In genomic region chr13:93388594-93389241, GRCm38 (mm10) we compare ENCODE assay signal across 11 mouse cellular contexts.
DNase-seq lines count a peak whose midpoint lies in the region; ATAC-seq and TF ChIP-seq lines count a peak whose summit lies in the region.
"Had no signal": no experiment of that assay in that cellular context is flagged by ENCODE, and none has a peak within 500 bp of the region (broad histone marks: within the 10 kb centered on the region; RNA-seq: fewer than 3 reads in every experiment).

No protein-coding gene starts in this region.

- TF ChIP-seq EP300 in liver, embryonic 14.5 days (IDR thresholded peaks at IDR 0.05; ENCODE audit: low read depth) = peak; percentile 88

- no peak overlapping the region for H3K4me2 ChIP-seq in kidney, embryonic 14.5 days (replicated peaks; ENCODE audit: low read depth, low read length)
- peak overlapping the region; percentile 65 for H3K4me2 ChIP-seq in liver, embryonic 14.5 days (ENCODE audit: low read depth)

- 70% methylated on average over 7 of the region's 7 CpGs for WGBS in kidney, embryonic 14.5 days
- WGBS in liver, embryonic 14.5 days (ENCODE audit: insufficient replicate concordance) = 13% methylated on average over 7 of the region's 7 CpGs

- H3K36me3 ChIP-seq in kidney, embryonic 14.5 days (ENCODE audit: control insufficient read depth, insufficient read depth, low read length) = peaks cover 3% of the 10 kb centered on the region; the same call in 1 of the 2 replicates
- H3K36me3 ChIP-seq in liver, embryonic 14.5 days (replicated peaks; ENCODE audit: control insufficient read depth, insufficient read depth, low read depth) = no peaks in the 10 kb centered on the region

- peak overlapping the region; percentile 59; the same call in 1 of the 2 replicates for H3K27ac ChIP-seq in kidney, embryonic 14.5 days (ENCODE audit: low read depth, low read length)
- peak overlapping the region; percentile 94 for H3K27ac ChIP-seq in liver, embryonic 14.5 days

- no peak for TF ChIP-seq CTCF in liver, embryonic 14.5 days (IDR thresholded peaks at IDR 0.05; ENCODE audit: low read depth)

- H3K9ac ChIP-seq in kidney, embryonic 14.5 days (ENCODE audit: low read depth, low read length) = no peak overlapping the region
- H3K9ac ChIP-seq in liver, embryonic 14.5 days (replicated peaks) = peak overlapping the region; percentile 60

- no peaks in the 10 kb centered on the region for H3K9me3 ChIP-seq in kidney, embryonic 14.5 days (ENCODE audit: control insufficient read depth, low read length)
- no peaks in the 10 kb centered on the region for H3K9me3 ChIP-seq in liver, embryonic 14.5 days (ENCODE audit: control insufficient read depth, low read length)

- no peak overlapping the region for H3K4me3 ChIP-seq in kidney, embryonic 14.5 days (ENCODE audit: low read length)
- H3K4me3 ChIP-seq in liver, embryonic 14.5 days (ENCODE audit: insufficient read depth in 1 of 2, low read depth in 2 of 2, low read length in 2 of 2) = peak overlapping the region in 1 of 2 experiments; percentile 4; a peak in 1 of 4 replicates

- H3K27me3 ChIP-seq in kidney, embryonic 14.5 days (ENCODE audit: control insufficient read depth, insufficient read depth, low read length) = no peaks in the 10 kb centered on the region
- H3K27me3 ChIP-seq in liver, embryonic 14.5 days (ENCODE audit: control insufficient read depth, insufficient read depth, low read length) = no peaks in the 10 kb centered on the region
- H3K27me3 ChIP-seq: Patski had no signal

- no peaks in the 10 kb centered on the region for H3K4me1 ChIP-seq in kidney, embryonic 14.5 days (ENCODE audit: control insufficient read depth, insufficient read depth, low read length)
- H3K4me1 ChIP-seq in liver, embryonic 14.5 days (replicated peaks; ENCODE audit: control insufficient read depth in 2 of 2, insufficient read depth in 2 of 2, low read length in 1 of 2) = peaks cover 47% of the 10 kb centered on the region in 2 experiments

- DNase-seq in kidney, postnatal 4 days = no peak
- DNase-seq in MEL-GATA-1-ER (ENCODE audit: extremely low read depth, low read depth) = peak; percentile 97
- DNase-seq in liver, embryonic 14.5 days (ENCODE audit: low read depth in 3 of 3, low spot score in 3 of 3) = peak; percentile 83 to 86 (median 86)
- no peak for DNase-seq in testis, postnatal 14 days (ENCODE audit: low spot score)
- no peak for DNase-seq in ovary, postnatal 36 days (ENCODE audit: low spot score)
- no peak for DNase-seq in gastrocnemius, postnatal 4 days (ENCODE audit: low spot score in 2 of 2)
- DNase-seq: gastrocnemius, postnatal 10 days; lung, postnatal 14 days had no signal

- no peak for ATAC-seq in kidney, embryonic 14.5 days (ENCODE audit: low FRiP score, low TSS enrichment)
- peak; percentile 94 for ATAC-seq in erythroblast, adult 5-6 weeks (replicated peaks; ENCODE audit: low FRiP score, poor library complexity, severe bottlenecking)
- ATAC-seq in liver, embryonic 14.5 days (ENCODE audit: insufficient read depth) = peak; percentile 98
- ATAC-seq: Patski had no signal

Comparison
In these comparisons a context has a peak if more than half of its experiments do, and no peak if none do; other contexts are left out.
1. DNase-seq: peak in MEL-GATA-1-ER (single experiment) and liver, embryonic 14.5 days (3 of 3); none in kidney, postnatal 4 days (0 of 2), testis, postnatal 14 days (single experiment), ovary, postnatal 36 days (single experiment) and gastrocnemius, postnatal 4 days (0 of 2).